Mouse (Mus musculus): ENCODE data around the gene Fam208b.

The Fam208b gene

DNA sequence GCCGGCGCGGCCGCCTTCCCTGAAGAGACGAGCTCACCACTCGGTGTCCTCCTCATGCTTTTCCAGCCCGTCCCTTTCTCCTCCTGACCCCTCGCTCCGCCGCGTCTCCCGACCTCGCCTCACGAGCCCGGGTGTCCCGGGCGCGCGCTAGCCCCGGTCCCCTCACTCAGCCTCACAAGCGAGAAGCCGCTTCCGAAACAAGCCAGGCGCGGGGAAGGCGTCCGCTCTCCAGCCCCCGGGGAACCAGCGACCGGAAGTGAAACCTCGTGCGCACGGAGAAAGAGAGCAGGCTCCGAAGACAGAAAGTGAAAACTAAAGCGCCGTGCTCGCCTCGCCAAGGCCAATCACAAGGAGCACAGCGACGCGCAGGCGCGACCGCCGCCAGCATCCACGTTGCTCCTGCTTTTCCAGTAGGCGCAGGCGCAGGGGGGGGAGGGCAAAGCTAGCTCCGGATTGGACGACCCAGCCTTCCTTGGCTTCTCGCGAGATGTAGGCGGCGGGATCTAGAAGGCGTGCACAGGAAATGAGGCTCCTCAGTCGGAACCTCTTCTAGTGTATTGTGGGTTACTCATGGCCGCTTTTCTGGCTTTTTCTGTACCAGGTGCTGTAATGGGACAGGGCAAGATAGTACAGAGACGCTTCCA, at the start of gene Fam208b:
Gene Fam208b (minus strand): TSS at position 314 of the 644 bp plus-strand sequence.
- peak; percentile 99 for DNase-seq

DNA sequence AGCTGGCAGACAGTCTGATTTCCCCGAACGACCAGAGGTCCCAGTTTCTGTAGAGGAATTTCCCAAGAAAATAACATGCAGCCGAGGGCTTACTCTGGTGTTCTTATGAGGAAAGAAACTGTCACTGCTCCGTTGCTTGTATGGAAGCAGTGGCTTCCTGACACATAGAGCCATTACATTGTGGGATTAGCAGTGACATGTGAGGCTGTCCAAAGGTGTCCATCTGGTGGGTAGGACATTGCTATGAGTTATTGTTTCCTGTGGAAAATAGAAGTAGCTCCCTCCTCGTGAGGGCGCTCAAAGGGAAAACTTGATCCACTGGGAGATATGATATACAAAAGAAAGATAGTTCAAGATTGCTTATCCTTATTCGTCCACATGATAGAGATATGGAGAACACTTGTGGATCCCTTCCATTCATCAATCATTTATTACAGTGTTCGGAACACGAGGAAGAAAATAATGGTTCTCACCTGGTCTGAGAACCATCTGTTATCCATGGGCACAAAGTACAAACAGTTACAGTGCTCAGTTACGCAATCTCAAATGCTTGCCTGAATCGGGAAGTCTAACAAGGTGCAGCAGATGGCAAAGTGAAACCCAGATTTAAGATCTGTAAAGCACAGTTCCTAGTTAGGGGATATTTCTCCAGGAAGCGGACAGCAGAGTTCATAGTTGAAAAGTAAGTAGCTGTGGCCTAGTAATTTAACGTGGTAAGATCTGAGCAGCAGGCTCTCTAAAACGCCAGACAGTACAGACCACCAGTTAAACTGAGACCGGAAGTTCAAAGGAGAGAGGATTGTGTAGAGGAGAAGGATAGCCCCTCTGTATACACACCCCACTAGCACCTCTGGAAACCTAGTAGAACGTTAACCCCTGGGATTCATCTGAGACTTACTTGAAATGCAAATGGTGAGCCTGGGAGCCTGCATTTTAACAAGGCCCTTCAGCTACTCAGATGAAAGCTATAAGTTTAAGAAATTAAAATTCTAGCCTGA, 48.6 kb upstream of the Fam208b start:
- peak; percentile 66 for DNase-seq

DNA sequence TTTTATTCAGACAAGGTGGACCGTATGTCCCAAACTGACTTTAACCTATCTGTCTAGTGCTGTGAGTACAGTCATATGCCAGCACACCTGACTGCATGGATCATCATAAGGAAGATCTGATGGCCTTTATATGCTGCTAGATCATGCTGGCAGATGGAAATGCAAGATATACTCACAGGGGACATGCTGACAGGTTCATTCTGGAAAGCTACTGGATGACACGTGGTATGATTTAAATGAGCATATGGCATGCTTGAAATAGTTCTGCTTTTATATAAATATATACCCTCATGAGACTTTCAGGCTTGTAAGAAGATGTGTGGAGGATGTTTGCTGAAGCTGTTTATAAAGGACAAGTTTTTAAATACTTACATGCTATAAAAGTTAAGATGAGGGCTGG, 43.5 kb upstream of the Fam208b start:
- no peak for DNase-seq

DNA sequence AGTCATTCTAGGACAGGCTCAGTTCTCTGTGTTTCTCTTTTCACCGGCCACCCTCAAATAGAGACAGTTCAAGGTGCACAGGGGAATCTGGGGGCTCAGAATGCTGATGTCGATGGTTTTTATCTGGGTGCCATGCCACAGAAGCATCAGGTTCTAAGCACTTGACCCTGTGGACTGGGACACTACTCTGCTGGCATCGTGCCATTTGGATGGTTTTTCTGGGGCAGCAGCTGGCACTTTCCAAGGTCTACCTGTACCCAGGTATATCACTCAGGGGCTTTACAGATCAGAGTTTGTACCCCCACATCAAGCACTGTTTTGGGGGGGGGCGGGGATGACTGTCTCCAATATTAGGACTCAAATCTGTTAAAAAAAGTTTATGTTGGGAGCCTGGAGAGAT, 39.7 kb upstream of the Fam208b start:
- DNase-seq = no peak

DNA sequence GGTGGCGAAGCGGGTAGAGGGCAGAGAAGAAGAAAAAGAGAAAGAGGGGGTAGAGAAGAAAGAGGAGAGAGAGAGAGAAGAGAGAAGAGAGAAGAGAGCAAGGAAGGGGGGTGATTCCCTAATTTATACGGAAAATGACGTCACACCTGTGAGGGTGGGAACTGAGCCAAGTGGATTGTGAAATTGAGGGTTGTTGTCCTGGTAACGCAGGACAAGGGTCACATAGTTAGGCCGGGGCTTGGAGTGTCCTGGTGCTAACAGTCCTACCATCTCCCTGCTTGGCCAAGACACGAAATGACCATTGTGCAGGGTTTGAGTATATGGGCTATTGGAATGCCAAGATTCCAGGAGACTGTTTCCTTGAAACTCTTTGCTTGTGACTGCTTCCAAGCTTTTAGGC, 35.7 kb upstream of the Fam208b start:
- DNase-seq = peak; percentile 30

DNA sequence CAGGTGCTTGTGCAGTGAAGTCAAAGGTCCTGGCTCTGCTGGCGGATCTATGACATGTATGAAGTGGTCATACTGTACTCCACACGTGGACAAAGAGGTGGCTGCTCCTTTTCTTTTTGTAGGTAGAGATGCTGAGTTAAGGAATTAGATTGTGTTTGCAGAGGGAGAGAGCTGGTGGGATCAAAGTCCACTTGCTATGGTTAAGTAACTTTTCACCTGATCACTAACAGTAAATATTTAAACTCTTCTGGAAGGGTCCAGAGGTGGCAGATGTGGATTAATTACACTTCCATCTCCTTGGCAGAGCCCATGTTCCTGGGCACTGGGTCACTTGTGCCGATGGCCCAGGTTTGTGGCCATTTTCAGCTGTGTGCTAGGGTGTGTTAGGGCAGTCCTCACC, 35.0 kb upstream of the Fam208b start:
- DNase-seq = no peak

DNA sequence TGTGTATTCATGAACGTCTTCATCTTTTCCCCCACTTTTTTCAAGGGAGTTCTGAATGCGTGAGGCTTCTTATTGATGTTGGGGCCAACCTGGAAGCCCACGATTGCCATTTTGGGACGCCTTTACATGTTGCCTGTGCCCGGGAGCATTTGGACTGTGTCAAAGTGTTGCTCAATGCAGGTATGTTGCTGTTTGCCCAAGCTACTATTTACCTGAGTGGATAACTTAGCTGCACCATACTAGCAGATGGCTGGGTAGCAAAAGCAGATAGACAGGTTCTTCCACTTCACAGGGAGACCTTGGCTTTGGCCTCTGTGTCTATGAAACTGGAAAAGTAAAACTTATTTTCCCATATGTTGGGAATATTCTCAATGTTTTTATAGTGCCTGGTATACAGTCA, 34.0 kb upstream of the Fam208b start:
- DNase-seq = peak; percentile 78

DNA sequence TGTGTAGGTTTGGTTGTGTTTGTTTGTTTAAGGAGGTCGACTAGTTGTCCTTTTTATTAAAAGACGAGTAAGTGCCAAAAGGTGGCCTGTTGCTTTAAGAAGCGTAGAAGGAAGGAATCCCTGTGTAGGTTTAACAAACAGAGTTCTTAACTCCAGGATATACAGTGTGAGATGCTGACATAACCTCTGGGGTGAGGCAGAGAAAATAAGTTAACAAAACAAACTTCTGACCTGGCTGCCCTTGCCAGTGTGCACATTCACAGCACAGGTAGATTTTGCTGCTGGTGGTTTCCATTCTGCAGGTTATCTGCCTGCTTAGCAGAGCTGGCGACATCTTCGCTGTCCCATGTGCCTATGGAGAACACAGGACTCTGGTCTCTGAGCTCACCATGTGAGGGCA, 31.6 kb upstream of the Fam208b start:
- no peak for DNase-seq

DNA sequence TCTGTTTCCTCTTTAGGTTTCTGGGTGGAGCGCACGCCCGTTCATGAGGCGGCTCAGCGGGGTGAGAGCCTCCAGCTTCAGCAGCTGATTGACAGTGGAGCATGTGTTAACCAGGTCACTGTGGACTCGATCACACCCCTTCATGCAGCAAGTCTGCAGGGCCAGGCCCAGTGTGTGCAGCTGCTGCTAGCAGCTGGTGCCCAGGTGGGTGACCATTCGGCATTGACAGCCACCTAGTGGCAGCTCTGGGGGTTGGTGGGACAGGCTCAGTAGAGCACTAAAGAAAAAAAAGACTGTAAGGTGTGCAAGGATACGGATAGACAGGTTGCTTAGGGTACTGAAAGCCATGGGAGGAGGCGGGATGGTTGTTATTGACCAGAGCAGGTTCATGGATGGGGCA, 31.1 kb upstream of the Fam208b start:
- DNase-seq = peak; percentile 73

DNA sequence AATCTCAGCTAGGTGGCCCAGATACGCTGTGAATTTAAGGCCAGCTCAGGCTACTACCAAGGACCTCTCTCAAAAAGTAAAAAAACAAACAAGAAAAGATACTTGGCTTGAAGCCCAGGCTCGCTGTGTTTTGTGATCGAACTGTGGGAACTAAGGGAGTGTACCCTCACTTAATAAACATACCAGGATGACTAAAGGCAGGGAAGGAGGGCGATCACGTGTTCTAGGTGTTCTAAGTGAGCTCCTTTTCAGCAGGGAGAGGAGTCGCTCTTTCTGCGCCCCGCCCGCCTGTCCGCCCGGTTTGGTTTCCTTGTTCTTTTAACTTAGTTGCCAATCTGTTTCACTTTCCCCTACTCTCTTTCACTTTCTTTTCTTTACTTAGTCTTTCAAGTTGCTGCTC, 25.9 kb upstream of the Fam208b start:
- peak; percentile 81 for DNase-seq

DNA sequence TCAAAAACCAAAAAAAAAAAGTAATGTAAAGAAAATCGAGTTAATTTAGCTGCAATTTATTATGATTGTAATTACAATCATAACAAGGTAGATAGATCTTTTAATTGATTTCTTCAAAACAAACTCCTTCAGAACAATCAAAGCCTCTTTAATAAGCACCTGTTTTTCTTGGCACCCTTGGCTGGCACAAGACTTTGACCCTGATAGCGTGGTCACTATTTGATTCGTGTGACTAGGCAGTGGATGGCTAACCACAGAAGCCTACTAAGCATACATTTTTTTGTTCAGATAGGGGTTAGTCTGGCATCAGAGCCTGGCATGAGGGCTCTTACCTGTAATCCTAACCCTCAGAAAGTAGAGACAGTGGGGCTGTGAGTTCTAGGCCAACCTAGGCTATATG, 24.2 kb upstream of the Fam208b start:
- DNase-seq = no peak

DNA sequence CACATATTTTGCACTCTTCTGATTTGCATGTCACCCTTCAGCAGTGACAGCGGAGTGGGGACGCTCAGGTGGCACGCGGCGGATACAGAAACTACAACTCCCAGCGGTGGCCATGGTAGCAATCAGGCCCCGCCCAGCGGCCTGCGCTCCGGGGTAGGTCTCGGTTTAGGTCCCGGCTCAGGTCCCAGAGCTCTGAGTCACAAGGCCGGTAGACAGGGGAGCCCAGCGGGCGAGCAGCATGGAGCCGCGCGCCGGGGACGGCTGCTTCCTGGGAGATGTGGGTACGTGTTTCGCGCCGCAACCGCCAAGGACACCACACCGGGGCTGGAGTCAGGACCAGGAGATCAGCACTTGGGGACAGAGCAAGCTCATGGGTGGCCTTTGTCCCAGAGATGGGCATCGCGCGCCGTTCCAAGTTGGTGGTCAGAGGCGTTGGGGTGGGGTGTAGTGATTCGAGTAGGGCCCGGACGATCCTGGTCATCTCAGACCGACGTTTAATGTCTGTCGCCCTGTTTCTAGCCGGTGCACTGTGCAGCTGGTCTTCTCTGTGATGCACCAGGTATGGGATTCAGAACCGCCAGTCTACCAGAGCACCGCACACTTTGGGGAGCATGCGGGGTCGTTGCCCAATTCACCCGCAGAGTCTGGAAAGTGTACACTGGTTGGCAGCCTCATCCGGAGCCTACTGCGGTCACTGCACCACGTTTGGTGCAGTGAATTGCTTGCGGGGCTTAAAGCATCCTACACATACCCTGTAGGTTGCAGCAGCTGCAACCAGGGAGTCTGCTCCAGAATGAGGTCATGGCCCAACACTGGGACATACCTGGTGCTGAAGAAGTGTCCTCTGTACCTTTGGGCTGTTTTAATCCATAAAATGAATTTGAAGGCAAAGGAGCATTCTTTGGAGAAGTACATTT, 23.2 kb upstream of the Fam208b start, which contains the start of gene Asb13:
Gene Asb13 (plus strand): TSS at position 138 of the 917 bp plus-strand sequence.
- peak; percentile 93 for DNase-seq

DNA sequence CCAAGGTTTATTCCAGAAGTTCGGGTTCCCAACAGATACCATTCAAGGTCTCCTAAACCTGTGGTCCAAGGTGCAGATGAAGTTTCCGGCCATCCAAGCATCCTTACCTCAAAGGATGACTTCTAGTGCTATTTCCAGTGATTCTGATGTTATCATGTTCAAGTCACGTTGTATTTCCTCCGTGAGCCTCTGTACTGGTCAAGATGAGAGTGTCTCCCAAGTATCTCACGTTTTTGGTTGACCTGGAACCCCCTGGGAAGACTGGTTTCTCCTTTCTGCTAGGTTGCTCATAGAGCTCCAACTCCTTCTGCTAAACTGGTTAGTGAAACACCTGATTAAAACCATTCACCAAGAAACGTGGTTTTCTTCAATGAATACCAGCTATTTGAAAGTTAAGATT, 22.2 kb upstream of the Fam208b start:
- DNase-seq = no peak

DNA sequence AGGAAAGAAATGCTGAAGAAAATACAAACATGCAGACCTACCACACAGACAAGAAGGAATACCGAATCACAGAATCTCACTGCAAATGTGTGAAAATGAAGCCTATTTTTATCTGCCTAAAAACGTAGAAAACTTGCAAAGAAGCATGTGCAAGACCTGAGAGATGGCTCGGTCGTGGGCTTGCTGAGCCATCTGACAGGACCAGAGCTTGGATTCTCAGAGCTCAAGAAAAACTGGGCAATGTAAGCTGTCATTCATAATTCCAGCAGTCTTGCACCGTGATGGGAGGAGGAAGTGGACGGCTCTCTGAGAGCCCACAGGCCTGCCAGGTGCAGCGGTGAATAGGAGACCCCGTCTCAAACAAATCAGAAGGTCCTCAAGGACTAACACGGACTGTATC, 21.6 kb upstream of the Fam208b start:
- no peak for DNase-seq

DNA sequence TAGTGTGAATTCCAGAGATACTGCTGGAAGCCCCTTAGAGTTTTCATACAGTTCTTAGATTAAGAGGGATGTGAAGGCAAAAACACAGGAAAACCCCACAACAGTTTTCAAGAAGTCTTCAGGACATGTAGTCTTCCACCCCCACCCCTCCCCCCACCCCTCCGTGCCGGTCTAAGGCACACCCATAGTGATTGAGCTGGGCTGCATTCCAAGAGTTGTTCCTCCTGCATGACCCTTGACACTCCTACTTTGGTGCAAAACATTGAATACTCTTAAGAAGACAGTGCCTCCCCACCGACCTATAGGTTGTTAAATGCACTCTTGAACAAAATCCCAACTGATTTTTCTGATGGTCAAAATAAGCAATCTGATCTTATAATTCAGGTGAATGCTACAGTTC, 17.2 kb upstream of the Fam208b start:
- no peak for DNase-seq

DNA sequence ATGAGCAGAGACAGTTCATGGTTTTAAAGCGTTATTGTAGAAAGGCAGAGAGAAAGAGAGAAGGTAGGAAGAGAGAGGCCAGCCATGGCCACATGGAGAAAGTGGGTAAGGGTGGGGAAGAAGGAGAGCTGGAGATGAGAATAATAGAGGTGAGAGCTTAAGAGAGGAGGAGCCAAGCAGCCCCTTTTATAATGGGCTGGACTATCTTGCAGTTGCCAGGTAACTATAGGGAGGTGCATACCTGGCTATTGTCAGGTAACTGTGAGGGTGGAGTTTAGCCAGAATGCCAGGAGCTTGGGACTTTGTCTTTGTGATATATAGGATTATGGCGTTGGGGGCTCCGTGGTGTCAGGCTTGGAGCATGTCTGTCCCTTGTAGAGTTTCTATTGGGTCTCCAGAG, 16.2 kb upstream of the Fam208b start:
- DNase-seq = no peak

DNA sequence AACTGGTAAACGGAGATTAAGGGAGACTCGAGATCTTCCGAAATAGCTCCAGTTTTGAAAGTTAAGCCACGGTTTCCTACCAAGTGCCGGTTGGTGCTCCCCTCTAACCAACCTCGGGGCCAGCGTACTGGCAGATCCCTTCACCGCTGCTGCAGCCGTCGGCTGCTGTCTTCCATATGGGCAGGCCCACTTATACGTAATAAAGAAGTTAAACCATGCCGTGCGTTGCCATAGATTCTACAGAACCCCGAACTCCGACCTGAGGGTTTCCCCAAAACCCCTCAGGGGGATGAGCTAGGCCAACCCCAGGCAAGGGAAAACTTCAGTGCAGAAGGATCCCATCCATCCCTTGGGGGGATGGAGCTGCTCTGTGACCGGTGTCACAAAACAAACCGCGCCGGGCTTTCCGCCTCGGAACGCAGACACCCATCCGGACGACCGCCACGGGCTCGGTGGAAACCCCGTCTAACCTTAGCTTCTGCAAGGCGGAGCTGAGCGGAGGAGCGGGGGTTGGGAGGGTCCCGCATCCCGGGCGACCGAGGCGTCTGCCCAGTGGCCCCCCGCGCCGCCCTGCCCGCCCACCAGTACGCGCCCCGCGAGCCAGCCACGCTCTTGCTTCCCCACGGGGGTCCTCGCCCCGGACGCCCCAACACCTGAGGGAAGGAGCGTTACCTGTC, 652 bp downstream of the Fam208b start:
- DNase-seq = peak; percentile 18

DNA sequence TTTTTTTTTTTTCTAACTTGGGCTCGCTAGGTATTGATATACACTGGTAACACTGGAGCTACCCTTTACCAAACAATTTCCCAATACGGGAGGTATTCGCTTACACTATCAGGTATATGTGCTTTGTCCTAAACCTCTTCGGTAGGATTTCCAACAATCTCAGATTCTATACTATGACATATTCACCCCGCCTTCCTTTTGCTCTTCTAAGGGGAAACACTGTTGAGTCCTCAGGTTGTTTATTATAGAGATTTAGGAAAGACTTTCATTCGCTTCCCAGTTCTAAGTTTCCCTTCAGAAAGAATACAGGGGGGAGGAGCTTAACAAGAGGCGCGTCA, 1.2 kb downstream of the Fam208b start:
- DNase-seq = peak; percentile 31

DNA sequence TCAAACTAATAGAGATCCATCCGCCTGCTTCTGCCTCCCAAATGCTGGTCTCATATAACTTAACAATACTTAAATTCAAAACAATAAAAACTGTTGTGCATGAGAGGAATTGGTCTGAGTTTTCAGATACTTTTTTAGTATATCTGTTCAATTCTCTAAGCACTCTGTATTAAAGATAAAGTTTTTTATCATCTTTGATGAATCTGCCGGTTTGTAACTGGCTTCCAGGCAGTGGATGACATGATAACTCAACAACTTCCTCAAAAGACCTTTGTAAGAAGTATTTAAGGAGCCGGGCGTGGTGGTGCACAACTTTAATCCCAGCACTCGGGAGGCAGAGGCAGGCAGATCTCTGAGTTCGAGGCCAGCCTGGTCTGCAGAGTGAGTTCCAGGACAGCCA, 14.7 kb downstream of the Fam208b start:
- DNase-seq = no peak

DNA sequence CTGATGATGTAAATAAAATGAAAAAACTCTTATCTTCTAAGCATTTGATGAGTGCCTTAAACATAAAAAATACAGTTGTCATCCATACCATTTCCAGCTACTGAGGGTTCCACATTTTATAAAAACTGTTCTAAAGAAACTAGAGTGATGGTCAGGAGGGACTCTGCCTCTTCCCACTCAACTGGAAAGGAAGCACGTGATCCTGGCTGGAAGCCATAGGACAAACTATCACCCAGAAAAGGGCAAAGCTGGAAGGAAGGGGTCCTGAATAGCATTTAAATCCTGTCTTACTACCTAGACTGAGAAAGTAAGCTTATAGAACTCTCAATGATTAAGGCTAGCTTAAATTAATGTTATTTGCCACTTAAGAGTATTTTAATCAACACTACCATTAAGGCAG, 16.6 kb downstream of the Fam208b start:
- DNase-seq = no peak

DNA sequence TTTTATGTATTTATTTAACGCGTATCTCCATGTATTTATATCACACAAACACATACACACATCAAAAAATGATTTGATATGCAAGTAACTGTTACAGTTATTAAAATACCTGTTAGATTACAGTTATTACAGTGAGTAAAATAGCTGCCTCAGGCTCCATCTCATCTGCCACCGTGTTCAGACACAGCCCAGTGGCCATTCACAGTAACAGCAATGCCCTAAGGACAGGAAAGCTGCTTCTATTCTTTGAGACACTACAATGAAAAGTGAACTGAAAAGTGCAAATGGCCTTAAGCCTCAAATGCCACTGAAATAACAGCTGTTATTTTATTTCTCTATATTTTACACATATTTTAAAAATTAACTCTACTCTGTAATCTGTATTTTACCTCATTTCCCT, 20.1 kb downstream of the Fam208b start:
- DNase-seq = no peak

DNA sequence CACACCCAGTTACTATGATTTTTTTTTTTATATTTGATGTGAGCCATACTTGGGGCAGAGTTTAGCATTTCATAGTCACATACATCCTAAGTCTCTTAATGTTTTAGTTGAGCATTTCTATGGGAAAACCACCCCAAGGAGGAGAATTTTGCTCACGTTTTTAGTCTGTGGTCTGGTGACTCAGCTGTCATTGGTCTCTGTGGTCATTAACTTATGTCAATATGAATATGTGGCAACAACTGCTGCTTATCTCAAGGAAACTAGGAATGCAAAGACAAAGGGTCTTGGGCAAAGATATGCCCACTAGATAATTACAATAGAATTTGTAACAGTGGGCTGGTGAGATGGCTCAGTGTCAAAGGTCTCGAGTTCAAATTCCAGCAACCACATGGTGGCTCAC, 47.0 kb downstream of the Fam208b start:
- no peak for DNase-seq

DNA sequence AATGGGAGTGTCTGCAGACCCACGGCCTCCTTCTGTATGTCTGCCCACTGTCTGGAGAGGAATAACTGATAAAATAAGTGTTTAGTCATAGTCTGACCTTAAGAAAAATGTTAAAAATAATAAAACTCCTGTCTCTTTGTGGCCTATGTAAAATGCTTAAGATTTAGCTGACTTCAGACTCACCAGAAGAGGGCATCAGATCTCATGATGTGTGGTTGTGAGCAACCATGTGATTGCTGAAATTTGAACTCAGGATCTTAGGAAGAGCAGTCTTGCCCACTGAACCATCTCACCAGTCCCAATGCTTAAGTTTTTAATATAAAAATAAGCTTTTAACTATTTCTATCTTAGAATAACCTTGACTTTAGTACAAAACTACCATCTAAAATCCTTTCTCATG, 47.8 kb downstream of the Fam208b start:
- DNase-seq = peak; percentile 17
